In genomic region chr11:98417074-98417473, GRCm38 (mm10) we compare ENCODE assay signal across 23 mouse cellular contexts. TPM values are rescaled to one million over a fixed set of nuclear protein-coding genes. Genes with fewer than 3 reads are reported as not detected.
"Had no signal": no experiment of that assay in that cellular context is flagged by ENCODE, and none has a peak within 500 bp of the region (broad histone marks: within the 10 kb centered on the region; RNA-seq: fewer than 3 reads in every experiment).

No protein-coding gene starts in this region.

- H3K36me3 ChIP-seq: liver, embryonic 15.5 days; midbrain, embryonic 13.5 days; stomach, embryonic 15.5 days had no signal

- ATAC-seq: intestine, embryonic 15.5 days; liver, embryonic 12.5 days; midbrain, embryonic 13.5 days had no signal

- H3K9ac ChIP-seq: intestine, embryonic 15.5 days; limb, embryonic 12.5 days; liver, embryonic 12.5 days; liver, embryonic 15.5 days; lung, embryonic 15.5 days; midbrain, embryonic 13.5 days; stomach, embryonic 15.5 days had no signal

- H3K27me3 ChIP-seq: intestine, embryonic 15.5 days; lung, embryonic 15.5 days; stomach, embryonic 15.5 days had no signal

- H3K27ac ChIP-seq: intestine, embryonic 15.5 days; kidney, postnatal 0 days; layer of hippocampus, adult 2 months; limb, embryonic 12.5 days; liver, embryonic 12.5 days; liver, embryonic 15.5 days; lung, embryonic 15.5 days; midbrain, embryonic 13.5 days had no signal

- DNase-seq: kidney, adult 11 months; kidney, adult 9 months; kidney, postnatal 25 days; layer of hippocampus, adult 9-11 months; liver; right cerebral cortex, postnatal 14 days; right cerebral cortex, postnatal 4 days; spleen, adult 18-20 months; thymus, adult 2 months; thymus, postnatal 25 days had no signal

- H3K4me3 ChIP-seq: intestine, embryonic 15.5 days; layer of hippocampus, adult 2 months; limb, embryonic 12.5 days; liver, embryonic 12.5 days; liver, embryonic 15.5 days; lung, embryonic 15.5 days; midbrain, embryonic 13.5 days; stomach, embryonic 15.5 days had no signal

- H3K9me3 ChIP-seq: intestine, embryonic 15.5 days; limb, embryonic 12.5 days; liver, embryonic 12.5 days; liver, embryonic 15.5 days; lung, embryonic 15.5 days; midbrain, embryonic 13.5 days; stomach, embryonic 15.5 days had no signal

- H3K4me2 ChIP-seq: intestine, embryonic 15.5 days; limb, embryonic 12.5 days; liver, embryonic 12.5 days; liver, embryonic 15.5 days; lung, embryonic 15.5 days; midbrain, embryonic 13.5 days; stomach, embryonic 15.5 days had no signal

RNA-seq across cellular contexts. Expression of gene Erbb2, which starts 4.8 kb away (rescaled TPM):
- total RNA-seq: megakaryocyte, adult 5-6 weeks had no signal

RNA-seq across cellular contexts. Expression of gene Grb7, which starts 29.1 kb away (rescaled TPM):
- total RNA-seq: megakaryocyte, adult 5-6 weeks had no signal

RNA-seq across cellular contexts. Expression of gene Pnmt, which starts 30.8 kb away (rescaled TPM):
- total RNA-seq: layer of hippocampus, adult 2 months; layer of hippocampus, postnatal 25 days; megakaryocyte, adult 5-6 weeks had no signal
- polyA plus RNA-seq: intestine, embryonic 15.5 days; large intestine, adult 2 months; liver, embryonic 12.5 days; liver, embryonic 15.5 days; urinary bladder, adult 2 months had no signal
